Mouse (Mus musculus) leukemia stem cell, adult 10-12 weeks (primary cell): Measurements from ENCODE around the gene Hoxa10. TPM values are rescaled to one million over a fixed set of nuclear protein-coding genes. Genes with fewer than 3 reads are reported as not detected.

Source experiments
- polyA plus RNA-seq: library from polyadenylated mRNA; stranded (reverse); fragments of >175 nt; gene quantifications from 2 replicates; pipeline ENCODE4 v1.2.3, GENCODE M21; 2012; ENCODE audit warnings: low replicate concordance

Gene Hoxa10
- polyA plus RNA-seq = 0.11 and 0.28 TPM in 2 replicates

GRCm38 (mm10) chr6:52240389-52241000 is at the start of gene Hoxa10:
Gene Hoxa10 (minus strand): TSS chr6:52240854.

GRCm38 (mm10) chr6:52260654-52261575 is 20.3 kb upstream of the Hoxa10 start, which contains the start of gene Hoxa13:
Gene Hoxa13 (minus strand): TSS chr6:52260880.

GRCm38 (mm10) chr6:52245757-52246142 is 5.1 kb upstream of the Hoxa10 start, which contains the start of gene Hoxa11:
Gene Hoxa11 (minus strand): TSS chr6:52245810.

GRCm38 (mm10) chr6:52230516-52231165 is 10.0 kb downstream of the Hoxa10 start, which contains the start of gene Hoxa9:
Gene Hoxa9 (minus strand): TSS chr6:52231089.

GRCm38 (mm10) chr6:52221337-52221992 is 19.2 kb downstream of the Hoxa10 start, which contains the start of gene Hoxa7:
Gene Hoxa7 (minus strand): TSS chr6:52221854.

GRCm38 (mm10) chr6:52213119-52213986 is 27.3 kb downstream of the Hoxa10 start, which contains the start of the genes Hoxa3 and Gm28308:
Gene Hoxa3 (minus strand): TSS chr6:52213336.
Gene Gm28308 (minus strand): TSS chr6:52213339.

GRCm38 (mm10) chr6:52208072-52208867 is 32.4 kb downstream of the Hoxa10 start, which contains the start of gene Hoxa6:
Gene Hoxa6 (minus strand): TSS chr6:52208722.

GRCm38 (mm10) chr6:52204050-52204752 is 36.5 kb downstream of the Hoxa10 start, which contains the start of gene Hoxa5:
Gene Hoxa5 (minus strand): TSS chr6:52204587.

GRCm38 (mm10) chr6:52190906-52191810 is 49.5 kb downstream of the Hoxa10 start, which contains the start of gene Hoxa4:
Gene Hoxa4 (minus strand): TSS chr6:52191753.

Other genes starting within 250 kb of the Hoxa10 start
- gene Skap2, start 228.3 kb downstream of the Hoxa10 start, polyA plus RNA-seq = 1.1 and 1.7 TPM in 2 replicates
- 0.20 TPM in 1 of 2 replicates, not detected in the other for gene Hoxa1, start 82.5 kb downstream of the Hoxa10 start, polyA plus RNA-seq
- 0.13 TPM in 1 of 2 replicates, not detected in the other for gene Hoxa2, start 76.0 kb downstream of the Hoxa10 start, polyA plus RNA-seq
- gene 5730596B20Rik, start 63.4 kb downstream of the Hoxa10 start, polyA plus RNA-seq = not detected in 2 replicates
- gene Hoxa4, start 49.1 kb downstream of the Hoxa10 start, polyA plus RNA-seq = 0.54 and 0.97 TPM in 2 replicates
- 0.72 and 1.1 TPM in 2 replicates for gene Hoxa5, start 36.3 kb downstream of the Hoxa10 start, polyA plus RNA-seq
- 0.71 TPM in 1 of 2 replicates, not detected in the other for gene Hoxa6, start 32.1 kb downstream of the Hoxa10 start, polyA plus RNA-seq
- gene Hoxa3, start 27.5 kb downstream of the Hoxa10 start, polyA plus RNA-seq = 1.1 and 1.2 TPM in 2 replicates
- gene Gm28308, start 27.5 kb downstream of the Hoxa10 start, polyA plus RNA-seq = not detected in 2 replicates
- 0.19 and 0.96 TPM in 2 replicates for gene Hoxa7, start 19.0 kb downstream of the Hoxa10 start, polyA plus RNA-seq
- gene Hoxa9, start 9.8 kb downstream of the Hoxa10 start, polyA plus RNA-seq = 1.9 and 2.5 TPM in 2 replicates
- not detected in 2 replicates for gene Hoxa11, start 5.0 kb upstream of the Hoxa10 start, polyA plus RNA-seq
- gene Hoxa13, start 20.0 kb upstream of the Hoxa10 start, polyA plus RNA-seq = not detected in 2 replicates
- gene Evx1, start 72.6 kb upstream of the Hoxa10 start, polyA plus RNA-seq = not detected in 2 replicates